Comparison of ENCODE assay signal across 17 mouse cellular contexts in the genomic region with DNA sequence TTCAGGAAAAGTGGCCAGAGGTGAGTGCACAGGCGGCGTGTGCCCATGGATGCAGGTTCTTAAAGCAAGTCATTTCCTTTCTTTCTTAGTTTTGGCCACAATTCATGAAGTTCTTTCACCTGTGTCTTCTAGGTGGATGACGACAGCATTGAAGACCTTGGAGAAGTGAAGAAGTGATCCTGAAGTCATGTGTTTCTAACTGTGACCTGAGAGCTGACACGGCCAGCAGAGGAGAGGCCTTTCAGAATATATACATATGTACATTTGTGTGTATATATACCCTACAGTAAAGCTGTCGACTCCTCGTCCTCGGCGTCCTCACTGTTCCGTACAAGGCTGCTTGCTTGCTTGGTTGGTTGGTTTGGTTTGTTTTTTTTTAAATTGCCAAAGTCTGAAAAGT. TPM values are rescaled to one million over a fixed set of nuclear protein-coding genes. Genes with fewer than 3 reads are reported as not detected.
"Had no signal": no experiment of that assay in that cellular context is flagged by ENCODE, and none has a peak within 500 bp of the region (broad histone marks: within the 10 kb centered on the region; RNA-seq: fewer than 3 reads in every experiment).

Gm43518 (plus strand) TSS at position 301 of the 400 bp plus-strand sequence.

- H3K27me3 ChIP-seq: neural tube, embryonic 12.5 days; neural tube, embryonic 13.5 days; neural tube, embryonic 15.5 days; stomach, embryonic 15.5 days had no signal

- H3K9me3 ChIP-seq: neural tube, embryonic 12.5 days; neural tube, embryonic 13.5 days; neural tube, embryonic 15.5 days; stomach, embryonic 15.5 days had no signal

- DNase-seq: retina, postnatal 1 day; right cerebral cortex, adult 18-20 months; right cerebral cortex, postnatal 14 days; right cerebral cortex, postnatal 25 days; right cerebral cortex, postnatal 4 days; spleen, adult 18-20 months; thymus, adult 18-20 months; thymus, adult 2 months; thymus, postnatal 14 days; thymus, postnatal 25 days; thymus, postnatal 36 days; thymus, postnatal 4 days had no signal

- H3K9ac ChIP-seq: neural tube, embryonic 12.5 days; neural tube, embryonic 13.5 days; neural tube, embryonic 15.5 days; stomach, embryonic 15.5 days had no signal

- H3K4me2 ChIP-seq: neural tube, embryonic 12.5 days; neural tube, embryonic 13.5 days; neural tube, embryonic 15.5 days; stomach, embryonic 15.5 days had no signal

- H3K4me3 ChIP-seq: neural tube, embryonic 12.5 days; neural tube, embryonic 13.5 days; neural tube, embryonic 15.5 days; stomach, embryonic 15.5 days had no signal

- H3K27ac ChIP-seq: neural tube, embryonic 12.5 days; neural tube, embryonic 13.5 days; neural tube, embryonic 15.5 days; stomach, embryonic 15.5 days had no signal

- H3K4me1 ChIP-seq: neural tube, embryonic 12.5 days had no signal

RNA-seq across cellular contexts. Expression of gene Gm43518, which starts in this region (rescaled TPM):
- polyA plus RNA-seq: neural tube, embryonic 11.5 days had no signal
